Mouse (Mus musculus): ENCODE results near the gene Kndc1.

DNA sequence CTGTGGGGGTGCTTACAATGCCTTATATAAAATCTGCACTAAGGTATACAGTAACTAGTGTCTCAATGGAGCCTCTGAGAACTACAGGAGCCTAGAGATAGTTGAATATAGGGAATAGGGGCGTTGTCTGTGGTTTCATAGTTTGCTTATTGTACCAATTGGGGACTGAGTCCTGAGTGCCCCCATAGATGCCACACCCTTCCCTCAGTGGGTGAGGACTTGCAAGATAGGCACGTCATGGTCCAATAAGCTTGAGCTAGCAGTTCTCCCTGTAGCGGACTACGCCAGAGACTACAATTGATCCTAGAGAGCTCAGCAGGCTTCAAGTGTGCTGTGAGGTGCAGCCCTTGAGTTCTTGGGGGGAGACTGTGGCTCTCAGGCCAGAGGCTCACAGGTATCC is 61.0 kb downstream of the Kndc1 start:
- no peak for TF ChIP-seq CTCF (IDR thresholded peaks at IDR 0.05; ENCODE audit: borderline replicate concordance, insufficient read depth, low read length)
- TF ChIP-seq POLR2A (IDR thresholded peaks at IDR 0.05; ENCODE audit: low read depth, low read length): no peak
